ENCODE assay signal across 18 mouse cellular contexts in genomic region chr14:8867641-8868040, GRCm38 (mm10).
DNase-seq lines count a peak whose midpoint lies in the region; ATAC-seq lines count a peak whose summit lies in the region.
"Had no signal": no experiment of that assay in that cellular context is flagged by ENCODE, and none has a peak within 500 bp of the region (broad histone marks: within the 10 kb centered on the region; RNA-seq: fewer than 3 reads in every experiment).

No protein-coding gene starts in this region.

- H3K4me2 ChIP-seq in forebrain, embryonic 15.5 days (replicated peaks): no peak overlapping the region
- no peak overlapping the region for H3K4me2 ChIP-seq in forebrain, embryonic 11.5 days (ENCODE audit: low read depth, low read length, severe bottlenecking)
- H3K4me2 ChIP-seq: heart, embryonic 13.5 days; liver, embryonic 12.5 days; neural tube, embryonic 15.5 days had no signal

- no peak overlapping the region for H3K27ac ChIP-seq in forebrain, embryonic 15.5 days (replicated peaks)
- no peak overlapping the region for H3K27ac ChIP-seq in forebrain, embryonic 11.5 days (ENCODE audit: low read depth, low read length)
- H3K27ac ChIP-seq: heart, embryonic 13.5 days; liver, embryonic 12.5 days; neural tube, embryonic 15.5 days had no signal

- H3K9ac ChIP-seq in forebrain, embryonic 15.5 days (replicated peaks): no peak overlapping the region
- H3K9ac ChIP-seq in forebrain, embryonic 11.5 days (ENCODE audit: low read length): no peak overlapping the region
- H3K9ac ChIP-seq: heart, embryonic 13.5 days; liver, embryonic 12.5 days; neural tube, embryonic 15.5 days had no signal

- WGBS in forebrain, embryonic 15.5 days: 60% methylated on average over 5 of the region's 5 CpGs
- WGBS in forebrain, embryonic 11.5 days: 93% methylated on average over 5 of the region's 5 CpGs

- H3K4me1 ChIP-seq in forebrain, embryonic 15.5 days: peaks cover 4% of the 10 kb centered on the region; the same call in 1 of the 2 replicates
- H3K4me1 ChIP-seq in forebrain, embryonic 11.5 days (replicated peaks; ENCODE audit: control insufficient read depth, insufficient read depth, low read length): no peaks in the 10 kb centered on the region
- H3K4me1 ChIP-seq: heart, embryonic 13.5 days; liver, embryonic 12.5 days; neural tube, embryonic 15.5 days had no signal

- no peaks in the 10 kb centered on the region for H3K36me3 ChIP-seq in forebrain, embryonic 15.5 days
- H3K36me3 ChIP-seq in forebrain, embryonic 11.5 days (ENCODE audit: control insufficient read depth, insufficient read depth, low read length): no peaks in the 10 kb centered on the region
- H3K36me3 ChIP-seq: heart, embryonic 13.5 days; liver, embryonic 12.5 days; neural tube, embryonic 15.5 days had no signal

- H3K9me3 ChIP-seq in forebrain, embryonic 15.5 days: no peaks in the 10 kb centered on the region
- no peaks in the 10 kb centered on the region for H3K9me3 ChIP-seq in forebrain, embryonic 11.5 days (ENCODE audit: control insufficient read depth, low read length)
- H3K9me3 ChIP-seq: heart, embryonic 13.5 days; liver, embryonic 12.5 days; neural tube, embryonic 15.5 days had no signal

- no peaks in the 10 kb centered on the region for H3K27me3 ChIP-seq in forebrain, embryonic 15.5 days
- H3K27me3 ChIP-seq in forebrain, embryonic 11.5 days (ENCODE audit: control insufficient read depth, insufficient read depth, low read length): no peaks in the 10 kb centered on the region
- H3K27me3 ChIP-seq: heart, embryonic 13.5 days; liver, embryonic 12.5 days; neural tube, embryonic 15.5 days; Patski had no signal

- peak; percentile 97 for ATAC-seq in forebrain, embryonic 15.5 days (replicated peaks)
- ATAC-seq in forebrain, embryonic 11.5 days (replicated peaks; ENCODE audit: low FRiP score): no peak
- ATAC-seq: CD4-positive, CD25-positive, alpha-beta regulatory T cell, adult 4 months; liver, embryonic 12.5 days; midbrain, embryonic 16.5 days; Patski had no signal

- H3K4me3 ChIP-seq in forebrain, embryonic 15.5 days: no peak overlapping the region
- no peak overlapping the region for H3K4me3 ChIP-seq in forebrain, embryonic 11.5 days (ENCODE audit: low read depth, low read length)
- H3K4me3 ChIP-seq: heart, embryonic 13.5 days; liver, embryonic 12.5 days; neural tube, embryonic 15.5 days had no signal

- DNase-seq in forebrain, embryonic 11.5 days (ENCODE audit: low spot score): no peak
- peak; percentile 32 to 45 for DNase-seq in frontal cortex, postnatal 10 days (ENCODE audit: low spot score in 2 of 2)
- peak; percentile 57 to 74 for DNase-seq in layer of hippocampus, postnatal 36 days
- DNase-seq in right cerebral cortex, postnatal 14 days: peak; percentile 34
- no peak for DNase-seq in adrenal gland, postnatal 36 days
- no peak for DNase-seq in gastrocnemius, postnatal 10 days
- no peak for DNase-seq in kidney, postnatal 10 days
- DNase-seq: adrenal gland, adult 2 months; kidney, postnatal 25 days; lung, postnatal 36 days; thymus, postnatal 4 days had no signal

Comparison
In these comparisons a context has a peak if more than half of its experiments do, and no peak if none do; other contexts are left out.
1. DNase-seq: peak in frontal cortex, postnatal 10 days (2 of 2), layer of hippocampus, postnatal 36 days (2 of 2) and right cerebral cortex, postnatal 14 days (single experiment); none in forebrain, embryonic 11.5 days (single experiment), adrenal gland, postnatal 36 days (0 of 2), gastrocnemius, postnatal 10 days (single experiment) and kidney, postnatal 10 days (single experiment).